Mouse (Mus musculus): ENCODE measurements at regions not wholly inside any gene's neighbourhood (a gene's known extent, or its start where the extent isn't known, plus 50 kb on each side); places are given as distances from the start of the nearest gene placed in this dataset.
A peak's percentile ranks its signal among the peaks of the same experiment; 100 is the strongest.
"Not testable (repeated sequence)": the region's sequence is repeated elsewhere in the genome, so short reads cannot be mapped to it uniquely, and the experiment has no call there.

- no peak overlapping the region for H3K9ac ChIP-seq (ENCODE audit: low read length)
- no peak for ATAC-seq (replicated peaks; ENCODE audit: extremely low read depth, insufficient read depth, low FRiP score)
Measured at GRCm38 (mm10) chr12:8398852-8399251, 85.6 kb downstream of the Hs1bp3 start.

GRCm38 (mm10) chr12:8396408-8396807, 83.2 kb downstream of the Hs1bp3 start:
- H3K4me3 ChIP-seq (ENCODE audit: low read length); H3K4me2 ChIP-seq (ENCODE audit: low read depth, low read length); ATAC-seq (replicated peaks; ENCODE audit: extremely low read depth, insufficient read depth, low FRiP score); H3K36me3 ChIP-seq (ENCODE audit: control insufficient read depth, insufficient read depth); H3K9me3 ChIP-seq (replicated peaks; ENCODE audit: control insufficient read depth, low read length); H3K27me3 ChIP-seq (ENCODE audit: control insufficient read depth, insufficient read depth, low read length); H3K9ac ChIP-seq (ENCODE audit: low read length); H3K4me1 ChIP-seq (ENCODE audit: control insufficient read depth, insufficient read depth, low read length); H3K27ac ChIP-seq (ENCODE audit: low read length): not testable (repeated sequence)
- WGBS = 54% methylated on average over 6 of the region's 6 CpGs

More at GRCm38 (mm10) chr12:8398852-8399251, 85.6 kb downstream of the Hs1bp3 start:
- Histone ChIP-seq H3K9me3 (replicated peaks; ENCODE audit: control insufficient read depth, low read length) (no peaks in the 10 kb centered on the region), H3K4me1 (ENCODE audit: control insufficient read depth, insufficient read depth, low read length) (peaks cover 9% of the 10 kb centered on the region), H3K27ac (ENCODE audit: low read length) (no peak overlapping the region), H3K4me2 (ENCODE audit: low read depth, low read length) (no peak overlapping the region), H3K4me3 (ENCODE audit: low read length) (no peak overlapping the region), H3K36me3 (ENCODE audit: control insufficient read depth, insufficient read depth) (no peaks in the 10 kb centered on the region), H3K27me3 (ENCODE audit: control insufficient read depth, insufficient read depth, low read length) (no peaks in the 10 kb centered on the region)
- WGBS = 68% methylated on average over 3 of the region's 3 CpGs

- Histone ChIP-seq H3K4me2 (ENCODE audit: low read depth, low read length) (no peak overlapping the region), H3K9ac (ENCODE audit: low read length) (no peak overlapping the region), H3K4me3 (ENCODE audit: low read length) (no peak overlapping the region), H3K9me3 (replicated peaks; ENCODE audit: control insufficient read depth, low read length) (no peaks in the 10 kb centered on the region), H3K4me1 (ENCODE audit: control insufficient read depth, insufficient read depth, low read length) (no peaks in the 10 kb centered on the region; the same call in 1 of the 2 replicates), H3K36me3 (ENCODE audit: control insufficient read depth, insufficient read depth) (no peaks in the 10 kb centered on the region), H3K27ac (ENCODE audit: low read length) (peak overlapping the region; percentile 46), H3K27me3 (ENCODE audit: control insufficient read depth, insufficient read depth, low read length) (no peaks in the 10 kb centered on the region)
- peak; percentile 80 for ATAC-seq (replicated peaks; ENCODE audit: extremely low read depth, insufficient read depth, low FRiP score)
- WGBS = 50% methylated on average over 6 of the region's 6 CpGs
Measured at GRCm38 (mm10) chr12:8394894-8395297, 81.7 kb downstream of the Hs1bp3 start.

- Histone ChIP-seq H3K27ac (ENCODE audit: low read length) (no peak overlapping the region), H3K4me1 (ENCODE audit: control insufficient read depth, insufficient read depth, low read length) (no peaks in the 10 kb centered on the region; the same call in 1 of the 2 replicates), H3K9me3 (replicated peaks; ENCODE audit: control insufficient read depth, low read length) (no peaks in the 10 kb centered on the region), H3K4me2 (ENCODE audit: low read depth, low read length) (no peak overlapping the region), H3K27me3 (ENCODE audit: control insufficient read depth, insufficient read depth, low read length) (no peaks in the 10 kb centered on the region), H3K4me3 (ENCODE audit: low read length) (no peak overlapping the region), H3K9ac (ENCODE audit: low read length) (no peak overlapping the region), H3K36me3 (ENCODE audit: control insufficient read depth, insufficient read depth) (no peaks in the 10 kb centered on the region)
- no peak for ATAC-seq (replicated peaks; ENCODE audit: extremely low read depth, insufficient read depth, low FRiP score)
- WGBS = 84% methylated on average over 3 of the region's 3 CpGs
Measured at GRCm38 (mm10) chr12:8393976-8394375, 80.7 kb downstream of the Hs1bp3 start.
